Mouse (Mus musculus) lung, postnatal 4 days (tissue): Measurements from ENCODE around the gene Numb.
"Not testable (repeated sequence)": the region's sequence is repeated elsewhere in the genome, so short reads cannot be mapped to it uniquely, and the experiment has no call there.

ENCODE experiments used
- DNase-seq, 2 experiments: peaks; one replicate each; pipeline ENCODE4 v3.0.0; 2021

Numb gene

GRCm38 (mm10) chr12:83922724-83923485, 1.2 kb upstream of the Numb start:
- no peak for DNase-seq

- no peak for DNase-seq
Measured at GRCm38 (mm10) chr12:83920721-83921441, 853 bp downstream of the Numb start.

- peak; percentile 56 to 64 for DNase-seq
Measured at GRCm38 (mm10) chr12:83916884-83917283, 4.8 kb downstream of the Numb start.

- no peak for DNase-seq
Measured at GRCm38 (mm10) chr12:83914797-83915196, 6.9 kb downstream of the Numb start.

GRCm38 (mm10) chr12:83914202-83914740, 7.5 kb downstream of the Numb start:
- no peak for DNase-seq

GRCm38 (mm10) chr12:83910451-83910850, 11.3 kb downstream of the Numb start:
- no peak for DNase-seq

- no peak for DNase-seq
Measured at GRCm38 (mm10) chr12:83892926-83893325, 28.8 kb downstream of the Numb start.

- no peak for DNase-seq
Measured at GRCm38 (mm10) chr12:83891278-83891677, 30.5 kb downstream of the Numb start.

GRCm38 (mm10) chr12:83889128-83889527, 32.6 kb downstream of the Numb start:
- DNase-seq: no peak

- no peak for DNase-seq
Measured at GRCm38 (mm10) chr12:83885516-83886285, 36.0 kb downstream of the Numb start.

- not testable (repeated sequence) for DNase-seq
Measured at GRCm38 (mm10) chr12:83885065-83885464, 36.7 kb downstream of the Numb start.

- DNase-seq: peak; percentile 19 to 47
Measured at GRCm38 (mm10) chr12:83882503-83882902, 39.2 kb downstream of the Numb start.

GRCm38 (mm10) chr12:83882088-83882487, 39.6 kb downstream of the Numb start:
- no peak for DNase-seq

- DNase-seq: no peak
Measured at GRCm38 (mm10) chr12:83880913-83881312, 40.8 kb downstream of the Numb start.

GRCm38 (mm10) chr12:83875097-83875496, 46.6 kb downstream of the Numb start:
- DNase-seq: no peak

GRCm38 (mm10) chr12:83874597-83874996, 47.1 kb downstream of the Numb start:
- peak; percentile 67 to 80 for DNase-seq

GRCm38 (mm10) chr12:83864501-83864900, 57.2 kb downstream of the Numb start:
- DNase-seq: no peak

GRCm38 (mm10) chr12:83861880-83862279, 59.9 kb downstream of the Numb start:
- no peak for DNase-seq

- no peak for DNase-seq
Measured at GRCm38 (mm10) chr12:83860688-83861087, 61.0 kb downstream of the Numb start.

GRCm38 (mm10) chr12:83858052-83858451, 63.7 kb downstream of the Numb start:
- no peak for DNase-seq

- no peak for DNase-seq
Measured at GRCm38 (mm10) chr12:83855211-83855610, 66.5 kb downstream of the Numb start.

- DNase-seq: no peak
Measured at GRCm38 (mm10) chr12:83854281-83854680, 67.5 kb downstream of the Numb start.
